Mouse (Mus musculus): Measurements from ENCODE around the gene Daam2. TPM values are rescaled to one million over a fixed set of nuclear protein-coding genes. Genes with fewer than 3 reads are reported as not detected.

The Daam2 gene
- 1.2 TPM in 2 replicates for polyA plus RNA-seq (2012; ENCODE audit: insufficient read depth, insufficient read length, missing spikeins)

GRCm38 (mm10) chr17:49563830-49564470, at the start of gene Daam2:
Gene Daam2, minus strand, starts transcription at chr17:49564343.
- Histone ChIP-seq H3K4me3 (ENCODE audit: insufficient read depth, low read depth, low read length) (peak within 1 kb of the TSS; percentile 53), H3K27ac (replicated peaks; ENCODE audit: low read depth, low read length) (peak within 1 kb of the TSS; percentile 33), H3K4me1 (ENCODE audit: control insufficient read depth, insufficient read depth, insufficient read length, low read length) (no peaks in the 10 kb centered on the region)

- Histone ChIP-seq H3K4me1 (ENCODE audit: control insufficient read depth, insufficient read depth, insufficient read length, low read length) (no peaks in the 10 kb centered on the region; the same call in 1 of the 2 replicates), H3K4me3 (ENCODE audit: insufficient read depth, low read depth, low read length) (no peak overlapping the region), H3K27ac (replicated peaks; ENCODE audit: low read depth, low read length) (no peak overlapping the region)
Observed at GRCm38 (mm10) chr17:49610296-49610695, 46.2 kb upstream of the Daam2 start.

- no peaks in the 10 kb centered on the region for H3K4me1 ChIP-seq (ENCODE audit: control insufficient read depth, insufficient read depth, insufficient read length, low read length)
- H3K4me3 ChIP-seq (ENCODE audit: insufficient read depth, low read depth, low read length), result no peak overlapping the region
- no peak overlapping the region for H3K27ac ChIP-seq (replicated peaks; ENCODE audit: low read depth, low read length)
Observed at GRCm38 (mm10) chr17:49607351-49608027, 43.3 kb upstream of the Daam2 start.

GRCm38 (mm10) chr17:49605397-49605796, 41.3 kb upstream of the Daam2 start:
- no peaks in the 10 kb centered on the region for H3K4me1 ChIP-seq (ENCODE audit: control insufficient read depth, insufficient read depth, insufficient read length, low read length)
- H3K27ac ChIP-seq (replicated peaks; ENCODE audit: low read depth, low read length), result no peak overlapping the region

GRCm38 (mm10) chr17:49590051-49590450, 25.9 kb upstream of the Daam2 start:
- H3K4me1 ChIP-seq (ENCODE audit: control insufficient read depth, insufficient read depth, insufficient read length, low read length), result no peaks in the 10 kb centered on the region
- H3K27ac ChIP-seq (replicated peaks; ENCODE audit: low read depth, low read length), result no peak overlapping the region
- H3K4me3 ChIP-seq (ENCODE audit: insufficient read depth, low read depth, low read length), result no peak overlapping the region

More at GRCm38 (mm10) chr17:49605397-49605796, 41.3 kb upstream of the Daam2 start:
- no peak overlapping the region for H3K4me3 ChIP-seq (ENCODE audit: insufficient read depth, low read depth, low read length)

GRCm38 (mm10) chr17:49582471-49582870, 18.3 kb upstream of the Daam2 start:
- H3K4me3 ChIP-seq (ENCODE audit: insufficient read depth, low read depth, low read length), result no peak overlapping the region
- H3K4me1 ChIP-seq (ENCODE audit: control insufficient read depth, insufficient read depth, insufficient read length, low read length), result no peaks in the 10 kb centered on the region

GRCm38 (mm10) chr17:49577321-49577720, 13.2 kb upstream of the Daam2 start:
- Histone ChIP-seq H3K27ac (replicated peaks; ENCODE audit: low read depth, low read length) (no peak overlapping the region), H3K4me3 (ENCODE audit: insufficient read depth, low read depth, low read length) (no peak overlapping the region)

More at GRCm38 (mm10) chr17:49582471-49582870, 18.3 kb upstream of the Daam2 start:
- H3K27ac ChIP-seq (replicated peaks; ENCODE audit: low read depth, low read length), result no peak overlapping the region

GRCm38 (mm10) chr17:49568717-49569116, 4.6 kb upstream of the Daam2 start:
- Histone ChIP-seq H3K4me1 (ENCODE audit: control insufficient read depth, insufficient read depth, insufficient read length, low read length) (no peaks in the 10 kb centered on the region), H3K27ac (replicated peaks; ENCODE audit: low read depth, low read length) (no peak overlapping the region)

More at GRCm38 (mm10) chr17:49577321-49577720, 13.2 kb upstream of the Daam2 start:
- no peaks in the 10 kb centered on the region for H3K4me1 ChIP-seq (ENCODE audit: control insufficient read depth, insufficient read depth, insufficient read length, low read length)

GRCm38 (mm10) chr17:49564489-49564888, 346 bp upstream of the Daam2 start:
- Histone ChIP-seq H3K4me1 (ENCODE audit: control insufficient read depth, insufficient read depth, insufficient read length, low read length) (no peaks in the 10 kb centered on the region), H3K4me3 (ENCODE audit: insufficient read depth, low read depth, low read length) (no peak overlapping the region), H3K27ac (replicated peaks; ENCODE audit: low read depth, low read length) (peak overlapping the region; percentile 33; the same call in 1 of the 2 replicates)

More at GRCm38 (mm10) chr17:49568717-49569116, 4.6 kb upstream of the Daam2 start:
- no peak overlapping the region for H3K4me3 ChIP-seq (ENCODE audit: insufficient read depth, low read depth, low read length)

- Histone ChIP-seq H3K4me1 (ENCODE audit: control insufficient read depth, insufficient read depth, insufficient read length, low read length) (no peaks in the 10 kb centered on the region), H3K27ac (replicated peaks; ENCODE audit: low read depth, low read length) (no peak overlapping the region; the same call in none of the 2 replicates), H3K4me3 (ENCODE audit: insufficient read depth, low read depth, low read length) (peak overlapping the region; percentile 53)
Observed at GRCm38 (mm10) chr17:49563416-49563780, 745 bp downstream of the Daam2 start.

GRCm38 (mm10) chr17:49562701-49563415, 1.3 kb downstream of the Daam2 start:
- Histone ChIP-seq H3K4me3 (ENCODE audit: insufficient read depth, low read depth, low read length) (peak overlapping the region; percentile 53), H3K27ac (replicated peaks; ENCODE audit: low read depth, low read length) (peak overlapping the region; percentile 8; the same call in 1 of the 2 replicates), H3K4me1 (ENCODE audit: control insufficient read depth, insufficient read depth, insufficient read length, low read length) (no peaks in the 10 kb centered on the region)

GRCm38 (mm10) chr17:49561985-49562384, 2.2 kb downstream of the Daam2 start:
- Histone ChIP-seq H3K4me1 (ENCODE audit: control insufficient read depth, insufficient read depth, insufficient read length, low read length) (no peaks in the 10 kb centered on the region), H3K4me3 (ENCODE audit: insufficient read depth, low read depth, low read length) (0 out of 2 replicates have a peak overlapping the region, but pooled peaks have one; percentile 53), H3K27ac (replicated peaks; ENCODE audit: low read depth, low read length) (no peak overlapping the region)

GRCm38 (mm10) chr17:49559786-49560289, 4.3 kb downstream of the Daam2 start:
- H3K4me3 ChIP-seq (ENCODE audit: insufficient read depth, low read depth, low read length), result no peak overlapping the region
- H3K27ac ChIP-seq (replicated peaks; ENCODE audit: low read depth, low read length), result no peak overlapping the region

GRCm38 (mm10) chr17:49556169-49556568, 8.0 kb downstream of the Daam2 start:
- H3K27ac ChIP-seq (replicated peaks; ENCODE audit: low read depth, low read length), result no peak overlapping the region
- H3K4me3 ChIP-seq (ENCODE audit: insufficient read depth, low read depth, low read length), result no peak overlapping the region
- H3K4me1 ChIP-seq (ENCODE audit: control insufficient read depth, insufficient read depth, insufficient read length, low read length), result no peaks in the 10 kb centered on the region

More at GRCm38 (mm10) chr17:49559786-49560289, 4.3 kb downstream of the Daam2 start:
- H3K4me1 ChIP-seq (ENCODE audit: control insufficient read depth, insufficient read depth, insufficient read length, low read length), result no peaks in the 10 kb centered on the region

GRCm38 (mm10) chr17:49551991-49552390, 12.2 kb downstream of the Daam2 start:
- H3K4me1 ChIP-seq (ENCODE audit: control insufficient read depth, insufficient read depth, insufficient read length, low read length), result no peaks in the 10 kb centered on the region
- H3K4me3 ChIP-seq (ENCODE audit: insufficient read depth, low read depth, low read length), result no peak overlapping the region
- no peak overlapping the region for H3K27ac ChIP-seq (replicated peaks; ENCODE audit: low read depth, low read length)
